Mouse (Mus musculus): ENCODE measurements around the gene Aftph. TPM values are rescaled to one million over a fixed set of nuclear protein-coding genes. Genes with fewer than 3 reads are reported as not detected.

Aftph gene
- polyA plus RNA-seq, 1 experiment from 2014 or later = 32.1 TPM

DNA sequence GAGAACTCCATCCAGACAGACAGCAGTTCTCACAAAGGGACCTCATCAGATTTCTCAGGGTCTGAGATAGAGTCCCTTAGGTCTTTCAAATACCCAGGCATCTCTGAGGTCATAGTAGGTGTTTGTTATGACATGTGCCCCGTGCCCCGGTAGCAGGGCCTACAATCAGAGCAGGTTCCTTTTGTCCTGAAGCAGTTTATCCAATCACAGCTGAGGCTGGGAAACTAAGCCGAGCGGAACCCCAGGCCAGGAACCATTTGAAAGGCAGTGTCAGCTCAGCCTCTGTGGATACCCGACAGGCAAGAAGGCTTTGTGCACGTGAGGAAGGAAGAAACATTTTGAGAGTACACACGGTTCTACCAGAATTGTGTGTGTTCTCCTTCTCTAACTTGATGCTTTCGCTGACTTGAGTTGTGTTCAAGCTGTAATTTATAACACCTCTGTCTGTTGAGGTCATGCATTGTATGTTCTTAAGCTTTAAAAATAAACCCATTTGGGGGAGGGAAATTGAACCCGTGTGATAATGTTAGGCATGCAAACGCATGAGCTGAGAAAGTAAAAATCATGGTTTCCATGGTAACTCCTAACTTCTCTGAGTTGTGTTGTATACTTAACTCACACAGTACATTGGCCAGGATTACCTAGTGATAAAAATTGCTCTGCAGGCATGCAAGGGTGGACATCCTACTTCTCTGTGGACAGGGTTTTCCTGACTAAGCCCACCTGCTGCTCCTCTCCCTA is 94.2 kb downstream of the Aftph start:
- Histone ChIP-seq H3K27ac (ENCODE audit: low read depth, low read length) (peak overlapping the region; percentile 15), H3K4me1 (ENCODE audit: control insufficient read depth, insufficient read depth, low read length) (peaks cover 69% of the 10 kb centered on the region), H3K27me3 (ENCODE audit: control insufficient read depth, insufficient read depth, low read length) (no peaks in the 10 kb centered on the region), H3K4me3 (ENCODE audit: low read depth, low read length) (no peak overlapping the region), H3K9me3 (ENCODE audit: control insufficient read depth, low read length) (no peaks in the 10 kb centered on the region), H3K4me2 (no peak overlapping the region), H3K9ac (ENCODE audit: low read length) (peak overlapping the region; percentile 27; the same call in 1 of the 2 replicates), H3K36me3 (ENCODE audit: control insufficient read depth, insufficient read depth, low read length) (no peaks in the 10 kb centered on the region)
- ATAC-seq (ENCODE audit: low FRiP score) (0 out of 2 replicates have a peak, but pooled peaks have one; percentile 25), DNase-seq (ENCODE audit: low spot score, missing footprints) (peak; percentile 88)
- WGBS = 20% methylated on average over 10 of the region's 10 CpGs

- DNase-seq (ENCODE audit: low spot score, missing footprints) = peak; percentile 79
- Histone ChIP-seq H3K4me3 (ENCODE audit: low read depth, low read length) (no peak overlapping the region), H3K4me1 (ENCODE audit: control insufficient read depth, insufficient read depth, low read length) (peaks cover 65% of the 10 kb centered on the region), H3K36me3 (ENCODE audit: control insufficient read depth, insufficient read depth, low read length) (no peaks in the 10 kb centered on the region), H3K27me3 (ENCODE audit: control insufficient read depth, insufficient read depth, low read length) (no peaks in the 10 kb centered on the region), H3K9ac (ENCODE audit: low read length) (no peak overlapping the region), H3K9me3 (ENCODE audit: control insufficient read depth, low read length) (no peaks in the 10 kb centered on the region), H3K27ac (ENCODE audit: low read depth, low read length) (no peak overlapping the region), H3K4me2 (no peak overlapping the region)
- no peak for ATAC-seq (ENCODE audit: low FRiP score)
- WGBS = 35% methylated on average over 6 of the region's 6 CpGs
These were observed 95.2 kb downstream of the Aftph start for GRCm38 (mm10) chr11:20646142-20646541.

DNA sequence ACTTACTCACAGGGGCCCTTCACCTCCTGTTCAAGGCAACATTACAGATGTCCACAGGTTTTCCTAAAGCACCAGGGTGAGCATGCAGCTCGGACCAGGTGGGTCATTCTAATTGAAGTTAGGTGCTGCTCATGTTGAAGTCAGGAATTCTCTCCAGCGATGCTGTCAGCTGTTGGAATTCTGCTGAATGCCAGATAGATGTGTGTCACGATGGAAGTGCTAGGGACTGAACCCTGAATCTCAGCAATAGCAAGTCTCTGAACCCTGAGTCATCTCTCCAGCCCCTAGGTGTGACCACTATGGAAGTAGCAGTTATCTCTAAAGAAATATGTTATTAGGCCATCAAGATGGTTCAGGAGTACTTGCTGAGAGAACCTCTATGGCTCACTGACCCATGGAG is 95.9 kb downstream of the Aftph start:
- Histone ChIP-seq H3K27me3 (ENCODE audit: control insufficient read depth, insufficient read depth, low read length) (no peaks in the 10 kb centered on the region), H3K27ac (ENCODE audit: low read depth, low read length) (no peak overlapping the region), H3K4me1 (ENCODE audit: control insufficient read depth, insufficient read depth, low read length) (peaks cover 65% of the 10 kb centered on the region), H3K4me3 (ENCODE audit: low read depth, low read length) (no peak overlapping the region), H3K9me3 (ENCODE audit: control insufficient read depth, low read length) (no peaks in the 10 kb centered on the region), H3K4me2 (no peak overlapping the region), H3K9ac (ENCODE audit: low read length) (no peak overlapping the region), H3K36me3 (ENCODE audit: control insufficient read depth, insufficient read depth, low read length) (no peaks in the 10 kb centered on the region)
- 76% methylated on average over 3 of the region's 3 CpGs for WGBS
- DNase-seq (ENCODE audit: low spot score, missing footprints) (peak; percentile 81), ATAC-seq (ENCODE audit: low FRiP score) (no peak)

DNA sequence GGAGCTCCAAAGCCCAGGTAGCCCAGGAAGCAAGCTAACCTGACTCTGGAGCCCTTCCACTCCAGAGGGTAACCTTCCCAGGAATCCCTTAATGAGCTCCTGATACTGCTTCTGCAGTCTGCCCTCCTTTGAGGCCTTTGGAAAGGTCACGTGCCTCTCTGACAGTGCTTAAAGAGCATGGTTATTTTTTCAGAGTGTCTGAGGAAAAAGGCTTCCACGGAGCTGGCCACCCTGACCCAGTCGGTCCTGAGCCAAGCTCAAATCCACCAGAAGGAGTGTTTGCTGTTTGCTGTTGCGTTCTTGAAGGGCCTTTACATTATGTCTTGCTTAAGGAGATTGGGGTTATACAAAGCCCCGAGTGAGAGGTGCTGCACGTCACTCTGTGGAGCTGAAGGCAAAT is 96.5 kb downstream of the Aftph start:
- peaks cover 65% of the 10 kb centered on the region for H3K4me1 ChIP-seq (ENCODE audit: control insufficient read depth, insufficient read depth, low read length)
- ATAC-seq (ENCODE audit: low FRiP score) (no peak), DNase-seq (ENCODE audit: low spot score, missing footprints) (peak; percentile 80)
- no peaks in the 10 kb centered on the region for H3K9me3 ChIP-seq (ENCODE audit: control insufficient read depth, low read length)
- no peak overlapping the region for H3K9ac ChIP-seq (ENCODE audit: low read length)
- H3K4me2 ChIP-seq = no peak overlapping the region
- no peaks in the 10 kb centered on the region for H3K36me3 ChIP-seq (ENCODE audit: control insufficient read depth, insufficient read depth, low read length)
- no peak overlapping the region for H3K4me3 ChIP-seq (ENCODE audit: low read depth, low read length)
- WGBS = 41% methylated on average over 6 of the region's 6 CpGs
- H3K27me3 ChIP-seq (ENCODE audit: control insufficient read depth, insufficient read depth, low read length) = no peaks in the 10 kb centered on the region
- H3K27ac ChIP-seq (ENCODE audit: low read depth, low read length) = no peak overlapping the region; the same call in 1 of the 2 replicates

DNA sequence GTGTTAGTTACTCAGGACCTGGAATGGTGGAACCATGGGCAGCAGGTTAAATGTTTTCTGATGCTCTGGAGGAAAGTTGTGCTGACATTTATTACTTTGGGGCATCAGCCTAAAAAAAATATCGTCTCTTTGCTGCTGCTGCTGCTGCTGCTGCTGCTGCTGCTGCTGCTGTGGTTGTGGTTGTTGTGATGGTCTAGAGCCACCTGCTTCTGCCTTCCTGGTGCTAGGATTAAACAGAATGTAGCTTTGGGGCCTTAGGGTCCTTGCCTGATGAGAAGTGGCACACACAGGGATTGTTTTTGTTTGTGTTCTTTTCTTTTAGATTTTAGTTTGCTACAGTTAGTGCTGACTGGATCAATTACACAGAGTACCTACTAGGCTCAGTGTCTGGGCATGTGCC is 97.2 kb downstream of the Aftph start:
- no peak for ATAC-seq (ENCODE audit: low FRiP score)
- Histone ChIP-seq H3K4me2 (no peak overlapping the region), H3K4me3 (ENCODE audit: low read depth, low read length) (no peak overlapping the region), H3K9me3 (ENCODE audit: control insufficient read depth, low read length) (no peaks in the 10 kb centered on the region), H3K4me1 (ENCODE audit: control insufficient read depth, insufficient read depth, low read length) (peaks cover 66% of the 10 kb centered on the region), H3K27ac (ENCODE audit: low read depth, low read length) (no peak overlapping the region), H3K9ac (ENCODE audit: low read length) (no peak overlapping the region), H3K27me3 (ENCODE audit: control insufficient read depth, insufficient read depth, low read length) (no peaks in the 10 kb centered on the region), H3K36me3 (ENCODE audit: control insufficient read depth, insufficient read depth, low read length) (no peaks in the 10 kb centered on the region)
- DNase-seq (ENCODE audit: low spot score, missing footprints) = no peak
- 76% methylated on average over 1 of the region's 1 CpGs for WGBS

DNA sequence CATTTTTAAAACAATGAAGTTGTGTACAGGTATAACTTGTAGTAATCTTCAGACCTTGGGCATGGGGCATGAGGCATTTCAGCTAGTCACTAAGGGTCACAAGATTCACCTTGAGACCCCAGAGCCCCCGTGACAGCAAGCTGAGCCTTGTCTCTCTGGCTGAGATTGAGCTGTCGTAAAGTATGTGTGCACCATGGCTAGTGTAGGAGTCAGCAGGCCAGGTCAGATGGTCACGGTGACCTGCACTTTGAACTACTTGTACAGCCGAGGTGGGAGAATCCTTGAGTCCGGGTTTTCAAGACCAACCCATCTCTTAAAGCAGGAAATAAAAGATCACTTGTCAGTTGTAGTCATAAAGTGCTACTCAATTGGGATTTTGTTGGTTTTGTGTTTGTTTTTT is 98.2 kb downstream of the Aftph start:
- 67% methylated on average over 5 of the region's 5 CpGs for WGBS
- Histone ChIP-seq H3K36me3 (ENCODE audit: control insufficient read depth, insufficient read depth, low read length) (no peaks in the 10 kb centered on the region), H3K27ac (ENCODE audit: low read depth, low read length) (no peak overlapping the region), H3K4me3 (ENCODE audit: low read depth, low read length) (no peak overlapping the region), H3K9ac (ENCODE audit: low read length) (no peak overlapping the region), H3K9me3 (ENCODE audit: control insufficient read depth, low read length) (no peaks in the 10 kb centered on the region), H3K4me1 (ENCODE audit: control insufficient read depth, insufficient read depth, low read length) (peaks cover 58% of the 10 kb centered on the region), H3K27me3 (ENCODE audit: control insufficient read depth, insufficient read depth, low read length) (no peaks in the 10 kb centered on the region), H3K4me2 (no peak overlapping the region)
- ATAC-seq (ENCODE audit: low FRiP score) (no peak), DNase-seq (ENCODE audit: low spot score, missing footprints) (no peak)

DNA sequence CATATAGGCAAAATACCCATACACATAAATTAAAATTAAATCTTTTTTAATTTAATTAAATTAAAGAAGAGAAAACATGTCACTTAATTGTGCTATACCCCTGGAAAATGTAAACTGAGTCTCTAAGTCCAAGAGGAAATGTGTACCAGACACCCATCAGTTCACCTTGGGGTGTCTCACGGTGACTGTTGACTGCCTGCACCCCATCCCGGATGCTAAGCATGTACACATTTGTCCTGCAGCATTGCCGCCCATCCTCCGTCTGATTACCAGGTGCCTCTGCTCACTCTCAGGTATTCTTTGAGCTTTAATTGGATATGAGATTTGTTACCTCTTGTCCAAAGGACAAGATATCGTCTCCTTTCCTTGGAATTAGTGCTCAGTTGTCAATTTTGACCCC is 99.1 kb downstream of the Aftph start:
- H3K4me3 ChIP-seq (ENCODE audit: low read depth, low read length) = no peak overlapping the region
- H3K9me3 ChIP-seq (ENCODE audit: control insufficient read depth, low read length) = no peaks in the 10 kb centered on the region
- no peak overlapping the region for H3K27ac ChIP-seq (ENCODE audit: low read depth, low read length)
- ATAC-seq (ENCODE audit: low FRiP score) = no peak
- H3K36me3 ChIP-seq (ENCODE audit: control insufficient read depth, insufficient read depth, low read length) = no peaks in the 10 kb centered on the region
- H3K4me2 ChIP-seq = no peak overlapping the region
- no peaks in the 10 kb centered on the region for H3K27me3 ChIP-seq (ENCODE audit: control insufficient read depth, insufficient read depth, low read length)
- no peak overlapping the region for H3K9ac ChIP-seq (ENCODE audit: low read length)
- 89% methylated on average over 5 of the region's 5 CpGs for WGBS
- no peak for DNase-seq (ENCODE audit: low spot score, missing footprints)
- peaks cover 49% of the 10 kb centered on the region for H3K4me1 ChIP-seq (ENCODE audit: control insufficient read depth, insufficient read depth, low read length)

DNA sequence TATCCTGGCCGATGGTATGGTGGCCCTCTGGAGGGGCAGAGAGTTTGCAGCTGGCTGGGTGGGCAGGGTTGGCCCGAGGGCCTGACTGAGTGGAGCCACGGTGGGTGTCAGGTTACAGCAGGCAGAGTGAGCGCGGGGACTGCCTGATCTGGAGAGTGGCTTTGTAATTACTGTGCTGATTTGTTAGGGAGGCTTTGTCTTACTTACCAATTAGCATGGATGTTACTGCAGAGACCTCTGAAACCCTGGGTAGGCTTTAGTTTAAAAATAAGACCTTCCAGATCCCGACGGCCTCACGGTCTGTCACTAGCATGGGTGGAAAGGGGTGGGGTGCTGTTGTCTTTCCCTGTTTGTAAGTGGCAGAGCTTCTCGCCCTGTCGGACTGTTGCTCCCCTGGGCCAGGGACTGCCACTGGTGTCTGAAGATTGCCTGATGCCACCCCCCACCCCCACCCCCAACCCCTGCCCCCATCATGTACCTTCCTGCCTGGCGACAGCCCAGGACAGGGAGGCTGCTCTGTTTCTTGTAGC is 101.4 kb downstream of the Aftph start:
- peak overlapping the region; percentile 40 for H3K27ac ChIP-seq (ENCODE audit: low read depth, low read length)
- peak overlapping the region; percentile 13; the same call in 1 of the 2 replicates for H3K4me3 ChIP-seq (ENCODE audit: low read depth, low read length)
- H3K4me2 ChIP-seq = peak overlapping the region; percentile 36
- ATAC-seq (ENCODE audit: low FRiP score) (peak; percentile 90), DNase-seq (ENCODE audit: low spot score, missing footprints) (peak; percentile 91)
- H3K4me1 ChIP-seq (ENCODE audit: control insufficient read depth, insufficient read depth, low read length) = peaks cover 43% of the 10 kb centered on the region
- WGBS = 1% methylated on average over 11 of the region's 11 CpGs
- no peaks in the 10 kb centered on the region for H3K27me3 ChIP-seq (ENCODE audit: control insufficient read depth, insufficient read depth, low read length)
- no peaks in the 10 kb centered on the region for H3K9me3 ChIP-seq (ENCODE audit: control insufficient read depth, low read length)
- H3K36me3 ChIP-seq (ENCODE audit: control insufficient read depth, insufficient read depth, low read length) = no peaks in the 10 kb centered on the region
- peak overlapping the region; percentile 49 for H3K9ac ChIP-seq (ENCODE audit: low read length)

DNA sequence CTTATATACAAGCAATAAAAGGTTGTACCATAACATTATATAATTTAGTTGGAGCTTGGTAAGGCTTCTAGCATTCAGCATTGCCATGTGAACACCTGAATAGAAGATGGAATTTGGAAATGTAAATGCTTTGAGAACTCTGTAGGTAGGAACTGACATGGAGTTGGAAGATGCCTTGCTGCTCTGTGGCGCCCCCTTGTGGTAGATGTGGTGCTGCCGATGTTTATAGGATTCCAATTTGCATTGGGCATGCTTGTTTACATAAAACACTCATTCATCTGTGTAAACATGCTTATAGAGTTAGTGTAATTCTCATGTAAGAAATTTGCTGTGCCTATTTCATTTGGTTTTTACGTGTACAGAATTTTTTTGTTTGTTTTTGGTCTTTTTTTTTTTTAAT is 102.5 kb downstream of the Aftph start:
- Histone ChIP-seq H3K9ac (ENCODE audit: low read length) (no peak overlapping the region), H3K4me3 (ENCODE audit: low read depth, low read length) (no peak overlapping the region), H3K27ac (ENCODE audit: low read depth, low read length) (no peak overlapping the region), H3K36me3 (ENCODE audit: control insufficient read depth, insufficient read depth, low read length) (no peaks in the 10 kb centered on the region), H3K4me1 (ENCODE audit: control insufficient read depth, insufficient read depth, low read length) (peaks cover 41% of the 10 kb centered on the region), H3K4me2 (no peak overlapping the region), H3K9me3 (ENCODE audit: control insufficient read depth, low read length) (no peaks in the 10 kb centered on the region), H3K27me3 (ENCODE audit: control insufficient read depth, insufficient read depth, low read length) (no peaks in the 10 kb centered on the region)
- WGBS = 28% methylated on average over 3 of the region's 3 CpGs
- ATAC-seq (ENCODE audit: low FRiP score) (no peak), DNase-seq (ENCODE audit: low spot score, missing footprints) (peak; percentile 98)

Data from midbrain, embryonic 11.5 days (tissue).